Mouse (Mus musculus) spleen, adult 2 months (tissue): ENCODE results near the gene Pnrc2.

Experiments used
- CTCF ChIP-seq: fragments of 200-500 bp; IDR thresholded peaks from 2 replicates; pipeline ENCODE4 v1.5.1; 2011; ENCODE audit warnings: mild to moderate bottlenecking, inconsistent platforms; ENCODE audit not compliant: insufficient read depth, insufficient read length, insufficient replicate concordance; ENCODE audit errors: extremely low read depth
- POLR2A ChIP-seq: fragments of 200-500 bp; IDR thresholded peaks from 2 replicates; pipeline ENCODE4 v1.6.1; 2011; ENCODE audit warnings: low read depth, low read length, inconsistent platforms

GRCm38 (mm10) chr4:135875546-135875945 lies 1.9 kb upstream of the Pnrc2 start:
- TF ChIP-seq POLR2A, result no peak
- TF ChIP-seq CTCF, result no peak
